Mouse (Mus musculus): ENCODE results near the gene Ddx39b.

Ddx39b gene

GRCm38 (mm10) chr17:35244999-35245398 is 3.5 kb downstream of the Ddx39b start:
- no peak for DNase-seq (ENCODE audit: low spot score)

GRCm38 (mm10) chr17:35245731-35246623 is 4.4 kb downstream of the Ddx39b start:
- DNase-seq (ENCODE audit: low spot score), result no peak

- no peak for DNase-seq (ENCODE audit: low spot score)
Measured at GRCm38 (mm10) chr17:35247144-35247543, 5.6 kb downstream of the Ddx39b start.

GRCm38 (mm10) chr17:35248986-35249385 is 7.4 kb downstream of the Ddx39b start:
- no peak for DNase-seq (ENCODE audit: low spot score)

- no peak for DNase-seq (ENCODE audit: low spot score)
Measured at GRCm38 (mm10) chr17:35249451-35250197, 8.1 kb downstream of the Ddx39b start.

- DNase-seq (ENCODE audit: low spot score), result no peak
Measured at GRCm38 (mm10) chr17:35250348-35251120, 9.0 kb downstream of the Ddx39b start.

- DNase-seq (ENCODE audit: low spot score), result no peak
Measured at GRCm38 (mm10) chr17:35251162-35251719, 9.7 kb downstream of the Ddx39b start.

GRCm38 (mm10) chr17:35251981-35252380 is 10.4 kb downstream of the Ddx39b start:
- no peak for DNase-seq (ENCODE audit: low spot score)

GRCm38 (mm10) chr17:35252619-35253292 is 11.2 kb downstream of the Ddx39b start:
- DNase-seq (ENCODE audit: low spot score), result no peak

- no peak for DNase-seq (ENCODE audit: low spot score)
Measured at GRCm38 (mm10) chr17:35253293-35254093, 11.9 kb downstream of the Ddx39b start.

GRCm38 (mm10) chr17:35254241-35255098 is 12.9 kb downstream of the Ddx39b start:
- no peak for DNase-seq (ENCODE audit: low spot score)

- DNase-seq (ENCODE audit: low spot score), result no peak
Measured at GRCm38 (mm10) chr17:35255301-35255700, 13.8 kb downstream of the Ddx39b start.

GRCm38 (mm10) chr17:35255704-35256103 is 14.2 kb downstream of the Ddx39b start:
- DNase-seq (ENCODE audit: low spot score), result no peak

- no peak for DNase-seq (ENCODE audit: low spot score)
Measured at GRCm38 (mm10) chr17:35257378-35257777, 15.8 kb downstream of the Ddx39b start.

- peak; percentile 74 for DNase-seq (ENCODE audit: low spot score)
Measured at GRCm38 (mm10) chr17:35257824-35258491, 16.4 kb downstream of the Ddx39b start.

GRCm38 (mm10) chr17:35258492-35259478 is 17.2 kb downstream of the Ddx39b start:
- DNase-seq (ENCODE audit: low spot score), result no peak

GRCm38 (mm10) chr17:35259621-35260020 is 18.1 kb downstream of the Ddx39b start:
- DNase-seq (ENCODE audit: low spot score), result no peak

- DNase-seq (ENCODE audit: low spot score), result no peak
Measured at GRCm38 (mm10) chr17:35261651-35262050, 20.1 kb downstream of the Ddx39b start.

Measured in ovary, adult 18-20 months (tissue).